ENCODE assay signal across 17 mouse cellular contexts in genomic region chr4:151017356-151017755, GRCm38 (mm10). TPM values are rescaled to one million over a fixed set of nuclear protein-coding genes. Genes with fewer than 3 reads are reported as not detected.
"Had no signal": no experiment of that assay in that cellular context is flagged by ENCODE, and none has a peak within 500 bp of the region (broad histone marks: within the 10 kb centered on the region; RNA-seq: fewer than 3 reads in every experiment).

No protein-coding gene starts in this region.

RNA-seq across cellular contexts. Expression of gene Uts2, which starts 20.5 kb away (rescaled TPM):
- total RNA-seq: heart, postnatal 10 days; heart, postnatal 14 days; heart, postnatal 25 days; heart, postnatal 36 days; heart, postnatal 4 days; hematopoietic stem cell, adult 5-6 weeks; hindbrain, postnatal 0 days; layer of hippocampus, adult 18-20 months; layer of hippocampus, adult 2 months; layer of hippocampus, adult 8-10 months; layer of hippocampus, postnatal 10 days; layer of hippocampus, postnatal 14 days; layer of hippocampus, postnatal 25 days; layer of hippocampus, postnatal 36 days; left cerebral cortex, adult 18-20 months; left cerebral cortex, adult 2 months; left cerebral cortex, adult 8-10 months had no signal
